Mouse (Mus musculus) lung, postnatal 0 days (tissue): ENCODE data around the gene Usp36.

Source experiments
- CTCF ChIP-seq: IDR thresholded peaks from 2 replicates; pipeline ENCODE4 v1.5.1; 2016; ENCODE audit warnings: antibody characterized with exemption, mild to moderate bottlenecking
- EP300 ChIP-seq: IDR thresholded peaks from 2 replicates; pipeline ENCODE4 v1.6.1; 2016; ENCODE audit warnings: antibody characterized with exemption, mild to moderate bottlenecking, control low read depth

GRCm38 (mm10) chr11:118229941-118230340 is 60.1 kb downstream of the Usp36 start:
- TF ChIP-seq CTCF: no peak
- TF ChIP-seq EP300: no peak
